Mouse (Mus musculus) olfactory bulb, adult 2 months (tissue): ENCODE measurements around the gene Acsl6.

Experiments used
- CTCF ChIP-seq: fragments of 200-500 bp; IDR thresholded peaks from 2 replicates; pipeline ENCODE4 v1.5.1; 2012; ENCODE audit warnings: low read depth, mild to moderate bottlenecking, low read length, moderate library complexity; ENCODE audit not compliant: insufficient read depth
- POLR2A ChIP-seq: fragments of 200-500 bp; IDR thresholded peaks from 2 replicates; pipeline ENCODE4 v1.6.1; 2012; ENCODE audit warnings: mild to moderate bottlenecking, low read depth, low read length, moderate library complexity; ENCODE audit not compliant: insufficient read depth

DNA sequence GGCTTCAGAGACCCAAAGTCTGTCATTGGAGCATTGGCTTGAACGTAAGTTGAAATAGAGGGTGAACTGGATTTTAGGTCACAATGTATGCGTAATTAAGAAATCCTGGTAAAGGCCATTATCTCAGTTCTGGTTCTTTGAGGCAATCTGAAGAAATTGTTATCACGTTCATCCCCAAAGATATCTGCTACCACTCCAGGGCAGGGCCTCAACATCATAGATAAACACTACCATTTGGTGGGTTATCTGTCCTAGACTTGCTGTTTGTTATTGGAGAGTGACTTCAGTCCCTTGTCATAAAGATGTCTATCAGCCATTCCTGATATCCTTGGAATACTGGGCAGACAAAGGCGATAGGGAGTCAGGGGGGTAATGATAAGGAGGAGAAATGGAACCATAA lies 7.6 kb upstream of the Acsl6 start:
- TF ChIP-seq POLR2A, result no peak
- no peak for TF ChIP-seq CTCF
